Mouse (Mus musculus): Measurements from ENCODE around the gene Madd. TPM values are rescaled to one million over a fixed set of nuclear protein-coding genes. Genes with fewer than 3 reads are reported as not detected.

The Madd gene
- total RNA-seq, 2 experiments from 2014 or later, result 22.2 TPM

DNA sequence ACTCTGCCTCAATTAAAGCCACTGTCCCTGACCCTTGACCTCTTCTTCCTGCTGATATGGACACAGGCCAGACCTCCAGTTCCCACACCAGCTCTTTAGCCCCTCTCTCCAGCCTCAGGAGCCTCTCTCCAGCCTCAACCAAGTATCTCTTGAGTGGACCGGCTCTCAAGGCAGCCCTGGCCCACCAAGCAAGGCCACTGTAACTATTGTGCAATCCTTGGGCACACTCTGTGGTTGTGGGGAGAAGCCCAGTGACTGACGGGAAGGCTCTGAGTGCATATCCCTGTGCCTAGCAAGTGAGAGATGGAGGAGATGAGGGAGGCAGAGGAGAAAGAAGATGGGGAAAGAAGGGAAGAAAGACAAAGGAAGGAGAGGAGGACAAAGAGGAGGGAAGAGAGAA, 85.5 kb downstream of the Madd start:
- DNase-seq (ENCODE audit: low spot score in 2 of 2), result no peak

DNA sequence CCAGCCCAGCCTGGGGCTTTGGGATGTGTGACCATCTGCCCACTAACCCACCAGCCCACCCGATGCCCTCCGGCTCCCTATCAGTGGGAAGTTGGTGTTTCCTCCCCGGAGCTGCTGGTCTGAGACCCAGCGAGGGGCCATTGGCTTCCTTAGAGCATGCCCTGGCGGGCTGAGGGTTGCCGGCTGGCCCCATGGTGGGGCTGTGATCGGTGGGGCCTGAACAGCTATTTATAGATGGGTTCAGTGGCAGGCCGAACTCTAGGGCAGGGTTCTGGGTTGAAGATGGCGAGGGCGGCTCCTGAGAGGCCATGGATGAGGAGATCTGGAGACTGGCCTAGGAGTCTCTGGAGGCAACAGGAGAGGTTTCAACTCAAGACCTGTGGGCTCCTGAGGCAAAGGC, 86.6 kb downstream of the Madd start:
- no peak for DNase-seq (ENCODE audit: low spot score in 2 of 2)

DNA sequence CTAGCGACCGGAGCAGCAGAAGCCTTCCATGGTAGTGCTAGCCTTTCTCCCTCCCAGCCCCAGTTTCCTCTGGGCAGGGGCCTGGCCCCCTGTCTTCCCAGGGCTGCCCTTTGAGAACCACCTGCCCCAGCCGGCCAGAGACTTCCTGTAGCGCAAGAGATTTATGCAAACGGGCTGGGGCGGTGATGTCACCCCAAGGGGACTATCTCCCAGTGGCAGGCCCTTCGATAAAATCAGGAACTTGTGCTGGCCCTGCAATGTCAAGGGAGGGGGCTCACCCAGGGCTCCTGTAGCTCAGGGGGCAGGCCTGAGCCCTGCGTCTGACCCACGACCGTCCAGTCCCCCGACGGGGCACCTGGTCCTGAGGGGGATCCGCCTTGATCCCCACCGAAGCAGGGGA, 87.1 kb downstream of the Madd start:
- DNase-seq (ENCODE audit: low spot score in 2 of 2), result no peak

DNA sequence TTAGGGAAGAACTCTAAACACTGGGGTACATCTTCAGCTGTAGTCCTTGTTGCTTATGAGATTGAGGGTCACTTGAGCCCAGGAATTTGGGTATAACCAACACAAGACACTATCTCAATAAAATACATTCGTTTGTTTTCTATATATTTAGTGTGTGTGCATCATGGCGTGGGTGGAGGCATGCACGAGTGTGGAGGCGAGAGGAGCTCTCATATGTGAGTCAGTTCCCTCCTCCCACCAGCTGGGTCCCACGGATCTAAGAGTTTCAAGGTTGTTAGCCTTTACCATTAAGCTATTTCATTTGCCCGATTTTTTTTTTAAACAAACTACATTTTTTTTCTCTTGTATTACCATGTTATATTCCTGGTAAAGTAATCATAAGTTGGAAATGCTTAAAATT, 92.8 kb downstream of the Madd start:
- DNase-seq (ENCODE audit: low spot score in 2 of 2), result no peak

DNA sequence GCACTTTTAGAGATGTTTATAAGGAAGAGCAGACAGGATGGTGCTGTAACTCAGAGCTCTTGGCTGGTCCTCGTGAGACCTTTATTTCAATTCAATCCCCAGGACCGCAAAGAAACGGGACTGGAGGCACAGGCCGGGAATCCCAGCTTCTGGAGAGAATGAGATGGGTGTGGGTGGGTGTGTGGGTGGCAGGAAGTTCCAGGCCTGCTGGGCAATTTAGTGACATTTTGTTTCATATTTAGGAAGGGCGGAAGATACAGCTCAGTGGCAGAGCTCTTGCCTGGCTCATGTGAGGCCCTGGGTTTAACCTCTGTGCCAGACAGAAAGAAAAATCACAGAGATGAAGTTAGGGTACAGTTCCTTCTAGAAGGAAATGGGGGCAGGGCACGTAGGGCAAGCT, 93.4 kb downstream of the Madd start:
- no peak for DNase-seq (ENCODE audit: low spot score in 2 of 2)

DNA sequence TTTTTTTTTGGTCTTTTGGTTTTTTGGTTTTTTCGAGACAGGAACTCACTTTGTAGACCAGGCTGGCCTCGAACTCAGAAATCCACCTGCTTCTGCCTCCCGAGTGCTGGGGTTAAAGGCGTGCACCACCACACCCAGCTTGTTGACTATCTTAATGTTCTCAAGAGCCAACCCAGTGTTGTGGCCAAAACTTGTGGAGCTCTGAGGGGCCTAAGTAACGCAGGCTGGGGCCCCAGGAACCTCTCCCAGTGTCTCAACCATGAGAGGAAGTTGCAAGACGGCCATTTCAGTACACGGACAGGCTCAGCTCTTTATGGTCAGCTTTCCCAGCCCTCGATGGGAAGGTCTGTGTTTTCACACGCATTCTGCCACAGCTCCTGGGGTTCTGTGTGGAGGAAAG, 94.7 kb downstream of the Madd start:
- no peak for DNase-seq (ENCODE audit: low spot score in 2 of 2)

DNA sequence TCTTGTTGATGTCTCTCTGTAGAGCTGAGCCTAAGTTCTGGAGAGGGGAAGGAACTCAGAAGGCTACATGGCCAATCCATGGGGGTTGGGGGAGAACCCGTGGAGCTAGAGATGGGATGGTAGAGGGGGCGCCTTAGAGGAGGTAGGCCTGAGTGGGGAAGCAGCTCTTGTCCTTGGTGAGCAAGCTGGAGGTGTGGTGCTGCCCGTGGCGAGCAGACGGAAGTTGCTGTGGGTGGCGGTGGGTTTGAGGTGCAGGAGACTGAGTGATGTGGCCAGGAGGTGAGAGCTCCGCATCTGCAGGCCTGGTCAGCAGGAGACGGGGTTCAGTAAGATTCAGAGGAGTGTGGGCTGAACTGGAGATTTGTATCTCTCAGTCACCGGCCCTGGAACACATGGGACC, 96.2 kb downstream of the Madd start:
- DNase-seq (ENCODE audit: low spot score in 2 of 2), result no peak

Other genes with a start within 250 kb of the Madd start
- 10 to 100 TPM; 90.5 to 97.3 TPM for gene Celf1, start 243.5 kb downstream of the Madd start, total RNA-seq (2021)
- 1 to 10 TPM in 1 of 2 experiments, under 1 TPM in 1; 0.93 to 1.6 TPM for gene Rapsn, start 148.2 kb downstream of the Madd start, total RNA-seq (2021)
- gene Psmc3, start 129.8 kb downstream of the Madd start, total RNA-seq (2021), result 100 to 1,000 TPM; 197 to 212 TPM
- 10 to 100 TPM; 25.1 to 30.4 TPM for gene Slc39a13, start 113.4 kb downstream of the Madd start, total RNA-seq (2021)
- gene Spi1, start 101.4 kb downstream of the Madd start, total RNA-seq (2021), result 1 to 10 TPM; 5.3 to 9.9 TPM
- under 1 TPM; 0.07 to 0.19 TPM for gene Mybpc3, start 65.7 kb downstream of the Madd start, total RNA-seq (2021)
- 10 to 100 TPM; 22.2 to 53.1 TPM for gene Nr1h3, start 19.0 kb upstream of the Madd start, total RNA-seq (2021)
- gene Acp2, start 19.0 kb upstream of the Madd start, total RNA-seq (2021), result 10 to 100 TPM; 38.5 to 43.7 TPM
- 1 to 10 TPM; 8.2 to 8.4 TPM for gene Ddb2, start 53.1 kb upstream of the Madd start, total RNA-seq (2021)
- gene Pacsin3, start 72.1 kb upstream of the Madd start, total RNA-seq (2021), result 100 to 1,000 TPM in 1 of 2 experiments, 10 to 100 TPM in 1; 35.7 to 130 TPM
- gene Arfgap2, start 81.1 kb upstream of the Madd start, total RNA-seq (2021), result 100 to 1,000 TPM in 1 of 2 experiments, 10 to 100 TPM in 1; 94.6 to 107 TPM

Data from adrenal gland, adult 18-20 months (tissue).